Mouse (Mus musculus) bone marrow macrophage, adult 2 months (primary cell): ENCODE data around the gene Traf3ip1.

Source experiments
- CTCF ChIP-seq: IDR thresholded peaks from 2 replicates; pipeline ENCODE4 v1.5.1; 2012; ENCODE audit warnings: low read depth, mild to moderate bottlenecking, low read length, moderate library complexity
- POLR2A ChIP-seq: IDR thresholded peaks from 2 replicates; pipeline ENCODE4 v1.6.1; 2012; ENCODE audit warnings: mild to moderate bottlenecking, low read depth, low read length, borderline replicate concordance

DNA sequence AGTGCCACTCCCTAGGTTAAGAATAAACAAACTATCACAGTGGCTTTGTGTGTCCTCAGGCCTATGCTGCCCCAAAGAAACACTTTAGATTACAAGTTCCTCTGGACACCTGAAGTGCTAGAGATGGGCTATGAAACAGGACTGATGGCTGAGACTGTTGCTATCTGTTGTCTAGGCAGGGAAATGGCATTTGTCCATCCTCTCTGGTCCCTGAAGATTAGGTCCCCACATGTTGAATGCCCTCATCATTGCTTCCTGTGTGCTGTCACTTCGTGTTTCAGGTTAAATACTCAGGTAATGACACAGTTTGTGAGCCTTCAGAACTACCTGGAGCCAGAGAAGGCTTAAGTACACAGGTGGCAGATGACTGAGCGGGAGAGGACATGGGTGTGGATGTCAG lies 54.6 kb downstream of the Traf3ip1 start:
- TF ChIP-seq POLR2A: no peak
- no peak for TF ChIP-seq CTCF
